Mouse (Mus musculus): ENCODE measurements around the gene Trim14. TPM values are rescaled to one million over a fixed set of nuclear protein-coding genes. Genes with fewer than 3 reads are reported as not detected.

Gene Trim14
- polyA plus RNA-seq, 1 experiment from 2014 or later: 2.3 TPM

DNA sequence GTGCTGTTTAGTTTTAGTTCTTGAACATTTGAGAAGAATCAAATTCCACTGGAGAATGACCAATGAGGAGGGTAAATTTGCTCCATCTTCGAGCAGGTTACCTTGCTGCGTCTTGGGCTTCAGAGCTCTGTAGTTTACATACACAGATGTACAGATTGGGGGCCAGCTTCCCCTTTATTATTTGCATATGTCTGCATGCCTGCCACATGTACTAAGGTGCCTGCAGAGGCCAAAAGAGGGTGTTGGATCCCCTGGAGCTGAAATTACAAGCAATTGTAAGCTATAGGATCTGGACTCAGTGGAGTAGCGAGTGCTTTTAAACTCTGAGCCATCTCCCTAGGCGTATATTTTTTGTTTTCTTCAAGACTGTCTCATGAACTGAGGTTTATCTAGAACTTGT is 79.2 kb downstream of the Trim14 start:
- H3K9me3 ChIP-seq: no peaks in the 10 kb centered on the region

DNA sequence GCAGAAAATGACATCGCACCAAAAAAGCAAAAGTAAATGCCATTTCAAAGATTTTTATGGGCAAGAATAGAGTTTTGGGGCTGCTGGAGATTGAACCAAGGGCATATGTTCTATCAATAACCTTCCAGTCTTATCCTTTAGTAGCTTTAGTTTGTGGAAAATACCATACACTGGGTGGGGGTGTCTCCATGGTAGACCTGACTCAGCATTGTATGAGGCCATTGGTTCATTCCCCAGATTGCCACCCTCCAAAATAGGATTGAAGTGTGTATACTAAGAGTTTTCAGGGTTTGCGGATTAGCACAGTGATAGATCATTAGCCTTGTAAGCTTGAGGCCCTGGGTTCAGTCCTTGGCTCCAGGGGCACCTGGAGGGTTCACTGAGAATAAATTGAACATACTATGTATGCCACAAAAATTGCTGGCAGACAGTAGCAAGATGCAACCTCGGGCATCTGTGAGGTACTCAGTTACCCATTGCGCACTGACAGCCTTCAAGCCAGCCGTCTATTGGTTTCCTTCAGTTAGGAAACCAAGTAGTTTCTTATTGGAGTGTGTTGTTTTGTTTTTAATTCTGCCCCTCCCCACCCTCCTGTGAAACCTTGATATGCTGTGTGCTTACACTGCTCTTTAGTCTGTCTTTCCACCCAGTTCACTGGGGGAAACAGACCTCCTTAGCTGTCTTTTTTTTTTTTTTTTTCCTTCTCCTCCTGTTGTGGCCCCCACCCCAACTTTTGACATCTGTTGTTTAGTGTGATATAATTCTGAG is 81.7 kb downstream of the Trim14 start:
- no peak overlapping the region for H3K27ac ChIP-seq
- peaks cover 47% of the 10 kb centered on the region for H3K4me1 ChIP-seq
- H3K4me2 ChIP-seq: peak overlapping the region; percentile 81
- 0 out of 2 replicates have a peak, but pooled peaks cover 12% of the 10 kb centered on the region for H3K36me3 ChIP-seq
- H3K9ac ChIP-seq: no peak overlapping the region
- no peaks in the 10 kb centered on the region for H3K27me3 ChIP-seq
- WGBS: 67% methylated on average over 5 of the region's 5 CpGs
- H3K9me3 ChIP-seq: no peaks in the 10 kb centered on the region
- no peak for ATAC-seq (ENCODE audit: insufficient number of reproducible peaks, insufficient read depth, low FRiP score, low TSS enrichment, low read depth)
- H3K4me3 ChIP-seq: peak overlapping the region; percentile 10; the same call in 1 of the 2 replicates

More for the DNA sequence above, 79.2 kb downstream of the Trim14 start:
- Histone ChIP-seq H3K9ac (peak overlapping the region; percentile 11; the same call in 1 of the 2 replicates), H3K4me1 (peaks cover 42% of the 10 kb centered on the region), H3K36me3 (peaks cover 30% of the 10 kb centered on the region), H3K4me3 (no peak overlapping the region), H3K4me2 (no peak overlapping the region), H3K27ac (no peak overlapping the region), H3K27me3 (no peaks in the 10 kb centered on the region)
- 56% methylated on average over 4 of the region's 4 CpGs for WGBS
- no peak for ATAC-seq (ENCODE audit: insufficient number of reproducible peaks, insufficient read depth, low FRiP score, low TSS enrichment, low read depth)

DNA sequence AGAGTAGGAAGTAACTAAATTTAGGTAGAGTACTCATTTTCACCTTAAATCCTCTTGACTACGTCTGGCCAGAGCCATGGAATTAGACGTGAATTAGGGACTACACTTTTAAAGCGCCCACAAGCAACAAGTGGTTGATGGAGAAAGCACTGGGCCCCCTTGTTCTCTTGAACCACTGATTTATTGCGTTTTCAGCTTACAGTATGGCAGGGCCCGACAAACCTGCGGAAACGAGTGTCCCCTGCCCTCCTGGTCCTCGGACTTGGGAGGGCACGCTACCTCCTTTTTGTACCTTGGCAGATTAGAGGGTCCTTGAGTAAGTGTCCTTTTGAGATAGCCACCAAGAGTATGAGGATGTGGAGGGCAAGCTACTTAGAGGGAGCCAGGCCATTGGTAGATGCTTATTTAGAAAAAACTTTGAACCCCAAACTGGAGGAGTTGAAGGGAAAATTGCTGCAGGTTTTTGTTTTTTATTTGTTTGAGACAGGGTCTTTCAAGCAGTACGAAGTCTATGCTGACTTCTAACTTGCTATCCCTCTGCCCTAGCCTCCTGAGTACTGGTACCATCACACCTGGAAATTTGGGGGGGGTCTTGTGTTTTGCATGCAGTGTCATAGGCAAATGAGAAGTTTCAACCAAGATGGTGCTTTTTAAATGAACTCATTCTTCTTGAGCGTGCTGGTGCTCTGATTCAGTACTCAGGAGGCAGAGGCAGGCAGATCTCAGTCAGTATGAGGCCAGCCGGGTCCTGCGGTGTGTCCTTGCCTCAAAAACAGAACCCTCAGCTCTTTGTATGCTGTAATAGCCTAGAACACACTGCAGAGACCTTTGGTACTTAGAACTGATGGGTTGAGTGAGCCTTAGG is 82.9 kb downstream of the Trim14 start:
- H3K9ac ChIP-seq: peak overlapping the region; percentile 99
- WGBS: 36% methylated on average over 13 of the region's 13 CpGs
- H3K36me3 ChIP-seq: 0 out of 2 replicates have a peak, but pooled peaks cover 9% of the 10 kb centered on the region
- peak overlapping the region; percentile 87 for H3K4me3 ChIP-seq
- peak overlapping the region; percentile 81 for H3K4me2 ChIP-seq
- peak overlapping the region; percentile 100 for H3K27ac ChIP-seq
- no peaks in the 10 kb centered on the region for H3K9me3 ChIP-seq
- peaks cover 47% of the 10 kb centered on the region for H3K4me1 ChIP-seq
- no peak for ATAC-seq (ENCODE audit: insufficient number of reproducible peaks, insufficient read depth, low FRiP score, low TSS enrichment, low read depth)
- no peaks in the 10 kb centered on the region for H3K27me3 ChIP-seq

DNA sequence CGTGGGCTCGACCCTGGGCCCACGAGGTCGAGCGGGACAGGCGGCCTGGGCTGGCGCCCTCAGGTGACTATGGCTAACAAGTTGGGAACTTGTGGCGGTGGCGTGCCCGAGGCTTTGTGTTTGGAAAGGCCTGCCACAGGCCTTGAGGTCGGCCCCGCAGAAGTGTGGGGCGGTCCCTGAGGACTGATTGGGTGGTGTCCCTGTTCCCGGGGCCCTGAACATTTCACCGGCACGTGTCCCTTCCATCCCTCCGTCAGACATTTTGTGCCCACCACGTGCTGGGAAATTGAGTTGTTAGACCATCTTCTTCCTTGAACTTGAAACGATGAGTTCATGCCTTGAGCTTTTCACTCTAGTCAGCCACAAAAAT is 83.5 kb downstream of the Trim14 start:
- ATAC-seq (ENCODE audit: insufficient number of reproducible peaks, insufficient read depth, low FRiP score, low TSS enrichment, low read depth): 0 out of 2 replicates have a peak, but pooled peaks have one; percentile 2
- H3K27ac ChIP-seq: peak overlapping the region; percentile 100
- WGBS: under 1% methylated on average over 19 of the region's 19 CpGs
- no peaks in the 10 kb centered on the region for H3K27me3 ChIP-seq
- peak overlapping the region; percentile 81 for H3K4me2 ChIP-seq
- peak overlapping the region; percentile 99 for H3K9ac ChIP-seq
- no peaks in the 10 kb centered on the region for H3K9me3 ChIP-seq
- peaks cover 47% of the 10 kb centered on the region for H3K4me1 ChIP-seq
- peak overlapping the region; percentile 87 for H3K4me3 ChIP-seq
- H3K36me3 ChIP-seq: 0 out of 2 replicates have a peak, but pooled peaks cover 9% of the 10 kb centered on the region

DNA sequence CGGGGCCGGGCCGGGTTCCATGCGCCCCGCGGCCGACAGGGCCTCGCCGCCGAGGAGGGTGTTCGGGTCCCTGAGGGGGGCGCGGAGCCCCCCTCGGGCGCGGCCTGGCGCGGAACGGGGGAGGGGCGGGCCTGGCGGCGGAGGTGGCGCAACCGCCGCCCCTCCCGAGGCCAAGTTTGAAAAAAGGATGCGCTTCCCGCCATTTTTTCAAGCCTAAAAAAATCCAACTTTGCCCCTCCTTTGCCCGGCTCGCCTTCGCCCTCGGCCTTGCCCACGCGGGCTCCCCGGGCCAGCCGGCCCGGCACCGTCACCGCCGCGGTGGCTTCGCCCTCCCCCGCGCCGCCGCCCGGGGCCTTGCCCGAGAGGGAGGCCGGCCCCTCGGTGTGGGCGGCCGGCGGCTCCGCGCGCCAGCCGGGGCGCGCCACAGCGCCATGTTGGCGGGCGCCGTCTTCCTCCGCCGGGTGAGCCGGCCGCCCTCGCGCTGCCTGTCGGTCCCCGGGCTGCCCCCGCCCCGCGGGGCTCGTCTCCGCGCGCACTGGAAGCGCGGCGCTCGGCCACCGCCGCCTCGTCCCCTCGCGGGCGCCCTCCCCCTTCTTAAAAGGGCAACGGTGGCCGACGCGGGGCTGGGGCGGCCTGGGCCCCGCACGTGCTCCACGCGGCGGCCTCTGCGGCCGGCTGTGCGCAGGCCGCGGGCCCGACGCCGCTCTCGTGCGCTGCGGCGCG is 84.0 kb downstream of the Trim14 start:
- H3K36me3 ChIP-seq: 0 out of 2 replicates have a peak, but pooled peaks cover 6% of the 10 kb centered on the region
- H3K4me3 ChIP-seq: peak overlapping the region; percentile 87
- H3K27ac ChIP-seq: peak overlapping the region; percentile 100
- no peaks in the 10 kb centered on the region for H3K27me3 ChIP-seq
- H3K9ac ChIP-seq: peak overlapping the region; percentile 99
- no peaks in the 10 kb centered on the region for H3K9me3 ChIP-seq
- H3K4me1 ChIP-seq: peaks cover 45% of the 10 kb centered on the region
- H3K4me2 ChIP-seq: peak overlapping the region; percentile 81
- 0 out of 2 replicates have a peak, but pooled peaks have one; percentile 1 for ATAC-seq (ENCODE audit: insufficient number of reproducible peaks, insufficient read depth, low FRiP score, low TSS enrichment, low read depth)
- WGBS: under 1% methylated on average over 82 of the region's 111 CpGs

DNA sequence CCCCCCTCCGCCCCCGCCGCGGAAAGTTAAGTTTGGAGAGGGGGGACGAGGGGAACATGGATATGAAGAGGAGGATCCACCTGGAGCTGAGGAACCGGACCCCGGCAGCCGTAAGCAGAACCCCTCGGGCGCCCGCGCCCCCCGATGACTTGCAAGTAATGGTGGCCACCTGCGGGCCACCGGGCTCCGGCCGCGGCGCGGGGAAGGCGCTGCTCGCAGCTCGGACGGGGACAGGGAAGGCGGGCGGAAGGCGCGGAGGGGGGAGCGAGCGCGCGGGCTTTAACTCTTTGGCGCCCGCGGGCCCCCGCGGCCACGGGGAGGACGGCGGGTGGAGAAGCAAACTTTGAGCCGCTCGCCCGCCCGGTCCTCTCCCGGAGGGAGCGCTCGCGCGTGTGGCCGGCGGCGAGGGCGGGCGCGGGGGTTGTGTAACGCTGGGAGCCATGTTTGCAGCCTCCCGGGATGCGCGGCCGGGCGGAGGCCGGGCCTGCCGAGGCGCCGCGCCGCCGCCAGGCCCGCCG is 84.6 kb downstream of the Trim14 start:
- under 1% methylated on average over 58 of the region's 70 CpGs for WGBS
- H3K4me3 ChIP-seq: peak overlapping the region; percentile 87
- no peaks in the 10 kb centered on the region for H3K9me3 ChIP-seq
- H3K36me3 ChIP-seq: no peaks in the 10 kb centered on the region
- peaks cover 39% of the 10 kb centered on the region for H3K4me1 ChIP-seq
- H3K4me2 ChIP-seq: peak overlapping the region; percentile 81
- ATAC-seq (ENCODE audit: insufficient number of reproducible peaks, insufficient read depth, low FRiP score, low TSS enrichment, low read depth): peak; percentile 23
- no peaks in the 10 kb centered on the region for H3K27me3 ChIP-seq
- H3K9ac ChIP-seq: peak overlapping the region; percentile 99
- peak overlapping the region; percentile 100 for H3K27ac ChIP-seq

DNA sequence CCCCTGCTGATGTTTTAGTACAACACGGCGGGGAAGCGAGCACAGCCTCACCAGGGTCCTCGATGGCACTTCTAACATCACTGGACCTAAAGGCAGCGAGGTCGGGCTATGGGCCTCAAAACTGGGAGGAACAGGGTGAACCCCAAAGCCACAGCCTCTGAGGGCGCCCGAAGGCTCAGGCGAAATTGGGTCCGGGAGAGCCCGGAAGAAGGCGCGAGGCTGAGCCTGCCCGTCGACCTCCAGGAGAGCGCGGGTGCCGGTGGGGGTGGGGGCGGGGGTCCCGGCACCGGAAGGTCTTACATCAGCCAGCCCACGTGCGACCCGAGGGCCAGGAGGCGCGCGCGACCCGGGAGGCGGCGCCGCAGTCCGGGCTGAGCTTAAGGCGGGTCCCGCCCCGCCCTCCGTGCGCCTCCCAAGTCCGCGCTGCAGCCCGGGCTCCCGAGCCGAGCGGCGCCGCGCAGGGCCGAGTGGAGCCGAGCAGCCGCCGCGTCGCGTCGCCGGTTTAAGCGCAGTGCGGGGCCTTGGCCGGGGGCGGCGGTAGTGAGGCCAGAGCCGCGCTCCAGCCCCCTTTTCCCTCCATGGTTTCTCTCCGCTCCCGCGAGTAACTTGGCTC is 85.3 kb downstream of the Trim14 start, which contains the start of gene Anp32b:
TSS of gene Anp32b (plus strand) at position 384 of the 613 bp plus-strand sequence.
- no peaks in the 10 kb centered on the region for H3K9me3 ChIP-seq
- peaks cover 32% of the 10 kb centered on the region for H3K4me1 ChIP-seq
- peak within 1 kb of the TSS; percentile 81 for H3K4me2 ChIP-seq
- ATAC-seq (ENCODE audit: insufficient number of reproducible peaks, insufficient read depth, low FRiP score, low TSS enrichment, low read depth): peak; percentile 94
- H3K4me3 ChIP-seq: peak within 1 kb of the TSS; percentile 87
- no peaks in the 10 kb centered on the region for H3K27me3 ChIP-seq
- WGBS: under 1% methylated on average over 48 of the region's 66 CpGs
- no peaks in the 10 kb centered on the region for H3K36me3 ChIP-seq
- peak within 1 kb of the TSS; percentile 100 for H3K27ac ChIP-seq
- H3K9ac ChIP-seq: peak within 1 kb of the TSS; percentile 99

DNA sequence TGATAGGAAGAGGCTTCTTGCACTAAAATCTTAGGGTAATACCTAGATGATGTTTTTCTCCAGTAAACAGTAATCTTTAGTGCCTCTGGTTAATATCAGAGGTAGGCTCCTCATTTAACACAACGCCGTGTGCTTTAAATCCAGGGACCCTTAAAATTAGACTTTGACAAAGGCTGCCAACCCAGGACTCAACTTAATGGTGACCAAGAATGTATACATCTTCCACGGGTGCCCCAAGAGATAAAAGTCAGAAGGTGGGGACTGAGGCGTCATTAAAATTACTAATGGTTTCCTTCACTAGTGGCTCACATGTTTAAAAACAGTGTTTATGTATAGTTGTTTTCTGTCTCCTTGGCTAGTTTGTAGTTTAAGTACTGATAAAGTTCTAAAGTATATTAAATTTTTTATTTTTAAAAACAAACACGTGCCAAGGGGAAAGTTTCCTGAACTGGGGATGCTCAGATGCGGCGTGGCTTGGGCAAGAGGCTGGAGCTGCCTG is 85.9 kb downstream of the Trim14 start:
- ATAC-seq (ENCODE audit: insufficient number of reproducible peaks, insufficient read depth, low FRiP score, low TSS enrichment, low read depth): no peak

DNA sequence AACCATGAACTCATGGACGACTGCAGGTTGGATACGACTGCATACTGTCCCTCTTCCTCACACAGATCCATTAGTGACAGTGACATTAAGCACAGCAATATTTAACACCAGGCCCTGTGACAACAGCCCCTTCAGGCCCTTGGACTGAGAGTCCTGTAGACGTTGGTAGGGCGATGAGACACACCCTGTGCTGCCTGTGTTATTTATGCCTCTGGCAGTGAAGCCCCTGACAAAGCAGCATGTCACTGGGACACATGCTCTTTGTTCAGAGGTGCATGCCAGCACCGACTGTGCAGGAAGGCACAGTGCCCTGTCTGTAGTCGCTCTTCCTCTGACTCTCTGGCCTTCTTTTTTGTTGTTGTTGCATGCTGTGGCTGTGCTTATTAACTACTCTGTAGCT is 87.1 kb downstream of the Trim14 start:
- no peak for ATAC-seq (ENCODE audit: insufficient number of reproducible peaks, insufficient read depth, low FRiP score, low TSS enrichment, low read depth)
- Histone ChIP-seq H3K4me2 (no peak overlapping the region), H3K4me1 (peaks cover 20% of the 10 kb centered on the region), H3K4me3 (no peak overlapping the region), H3K27me3 (no peaks in the 10 kb centered on the region), H3K27ac (no peak overlapping the region), H3K9me3 (no peaks in the 10 kb centered on the region), H3K9ac (no peak overlapping the region), H3K36me3 (no peaks in the 10 kb centered on the region)
- 20% methylated on average over 6 of the region's 6 CpGs for WGBS

More for the DNA sequence above, 85.9 kb downstream of the Trim14 start:
- Histone ChIP-seq H3K4me1 (peaks cover 30% of the 10 kb centered on the region), H3K27ac (peak overlapping the region; percentile 100), H3K4me3 (peak overlapping the region; percentile 87), H3K9ac (peak overlapping the region; percentile 99), H3K27me3 (no peaks in the 10 kb centered on the region), H3K9me3 (no peaks in the 10 kb centered on the region), H3K36me3 (no peaks in the 10 kb centered on the region), H3K4me2 (peak overlapping the region; percentile 81)
- WGBS: 28% methylated on average over 7 of the region's 7 CpGs

DNA sequence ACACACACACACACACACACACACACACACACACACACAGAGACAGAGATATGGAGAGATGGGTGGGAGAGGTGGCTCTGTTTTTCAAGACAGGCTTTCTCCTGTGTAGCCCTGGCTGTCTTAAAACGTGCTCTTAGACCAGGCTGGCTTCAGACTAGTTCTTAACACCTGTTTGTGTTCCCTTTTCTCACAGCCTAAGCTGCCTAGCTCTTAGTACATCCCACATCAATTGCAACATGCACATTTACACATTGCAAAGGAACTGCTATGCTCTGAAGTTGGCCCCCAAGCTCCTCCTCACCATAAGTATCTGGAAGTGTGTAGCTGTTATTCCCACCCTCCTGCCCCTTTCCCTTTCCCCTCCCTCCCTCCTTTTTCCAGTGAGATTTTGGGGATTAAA is 88.5 kb downstream of the Trim14 start:
- no peaks in the 10 kb centered on the region for H3K9me3 ChIP-seq
- 41% methylated on average over 1 of the region's 1 CpGs for WGBS
- H3K36me3 ChIP-seq: no peaks in the 10 kb centered on the region
- H3K27me3 ChIP-seq: no peaks in the 10 kb centered on the region
- H3K4me3 ChIP-seq: no peak overlapping the region
- H3K27ac ChIP-seq: no peak overlapping the region
- H3K9ac ChIP-seq: no peak overlapping the region
- no peak overlapping the region for H3K4me2 ChIP-seq
- ATAC-seq (ENCODE audit: insufficient number of reproducible peaks, insufficient read depth, low FRiP score, low TSS enrichment, low read depth): no peak
- peaks cover 8% of the 10 kb centered on the region; the same call in 1 of the 2 replicates for H3K4me1 ChIP-seq
